Mouse (Mus musculus): Measurements from ENCODE around the gene Olfr119. TPM values are rescaled to one million over a fixed set of nuclear protein-coding genes. Genes with fewer than 3 reads are reported as not detected.

Olfr119 gene
- not detected for polyA plus RNA-seq (2017; shearing (Covaris generic))

GRCm38 (mm10) chr17:37696264-37696663 lies at the start of gene Olfr119:
Olfr119 (plus strand) TSS chr17:37696564.

GRCm38 (mm10) chr17:37663682-37664081 lies 32.7 kb upstream of the Olfr119 start, which contains the start of gene Olfr117:
Olfr117 (minus strand) TSS chr17:37663782.

DNA sequence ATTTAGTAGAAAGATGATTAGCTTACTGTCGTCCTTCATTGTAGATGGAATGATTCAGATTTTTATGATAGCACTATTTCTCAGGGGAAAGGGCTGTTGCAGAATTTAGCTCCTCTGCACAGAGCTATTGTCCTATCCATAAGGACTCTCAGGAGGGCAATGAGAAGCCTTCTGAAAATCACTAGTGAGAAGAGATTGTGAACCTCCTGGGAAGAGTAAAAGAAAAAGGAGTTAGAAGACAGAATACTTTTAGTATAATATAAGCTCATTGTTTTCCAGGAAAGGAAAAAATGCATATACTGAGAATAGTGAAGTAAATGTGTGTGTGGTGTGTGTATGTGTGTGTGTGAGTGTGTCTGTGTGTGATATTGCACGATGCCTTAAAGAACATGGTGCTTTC lies 29.7 kb upstream of the Olfr119 start, which contains the start of gene Olfr118:
Gene Olfr118 (plus strand): TSS at position 301 of the 400 bp plus-strand sequence.

GRCm38 (mm10) chr17:37721508-37721907 lies 25.1 kb downstream of the Olfr119 start, which contains the start of gene Olfr120:
Olfr120 (plus strand) TSS chr17:37721808.

Other genes with a start within 250 kb of the Olfr119 start
- not detected for gene Olfr109, start 237.6 kb upstream of the Olfr119 start, polyA plus RNA-seq (2017; shearing (Covaris generic))
- not detected for gene H2-M2, start 213.0 kb upstream of the Olfr119 start, polyA plus RNA-seq (2017; shearing (Covaris generic))
- gene Olfr110, start 204.1 kb upstream of the Olfr119 start, polyA plus RNA-seq (2017; shearing (Covaris generic)), result not detected
- gene Olfr111, start 188.5 kb upstream of the Olfr119 start, polyA plus RNA-seq (2017; shearing (Covaris generic)), result not detected
- not detected for gene Olfr112, start 127.1 kb upstream of the Olfr119 start, polyA plus RNA-seq (2017; shearing (Covaris generic))
- gene Olfr113, start 118.9 kb upstream of the Olfr119 start, polyA plus RNA-seq (2017; shearing (Covaris generic)), result not detected
- gene Olfr114, start 103.8 kb upstream of the Olfr119 start, polyA plus RNA-seq (2017; shearing (Covaris generic)), result not detected
- not detected for gene Olfr115, start 69.5 kb upstream of the Olfr119 start, polyA plus RNA-seq (2017; shearing (Covaris generic))
- gene Olfr116, start 69.4 kb upstream of the Olfr119 start, polyA plus RNA-seq (2017; shearing (Covaris generic)), result not detected
- not detected for gene Olfr117, start 32.8 kb upstream of the Olfr119 start, polyA plus RNA-seq (2017; shearing (Covaris generic))
- gene Olfr118, start 29.6 kb upstream of the Olfr119 start, polyA plus RNA-seq (2017; shearing (Covaris generic)), result 0.46 TPM
- not detected for gene Olfr120, start 25.2 kb downstream of the Olfr119 start, polyA plus RNA-seq (2017; shearing (Covaris generic))
- gene Olfr121, start 52.3 kb downstream of the Olfr119 start, polyA plus RNA-seq (2017; shearing (Covaris generic)), result not detected
- not detected for gene Olfr122, start 72.0 kb downstream of the Olfr119 start, polyA plus RNA-seq (2017; shearing (Covaris generic))
- gene Olfr123, start 97.0 kb downstream of the Olfr119 start, polyA plus RNA-seq (2017; shearing (Covaris generic)), result not detected
- not detected for gene Olfr124, start 103.3 kb downstream of the Olfr119 start, polyA plus RNA-seq (2017; shearing (Covaris generic))
- gene Olfr125, start 136.4 kb downstream of the Olfr119 start, polyA plus RNA-seq (2017; shearing (Covaris generic)), result not detected
- gene Olfr126, start 150.9 kb downstream of the Olfr119 start, polyA plus RNA-seq (2017; shearing (Covaris generic)), result not detected
- gene Olfr127, start 203.9 kb downstream of the Olfr119 start, polyA plus RNA-seq (2017; shearing (Covaris generic)), result 0.09 TPM
- gene Olfr128, start 224.0 kb downstream of the Olfr119 start, polyA plus RNA-seq (2017; shearing (Covaris generic)), result 0.21 TPM